In the genomic region with DNA sequence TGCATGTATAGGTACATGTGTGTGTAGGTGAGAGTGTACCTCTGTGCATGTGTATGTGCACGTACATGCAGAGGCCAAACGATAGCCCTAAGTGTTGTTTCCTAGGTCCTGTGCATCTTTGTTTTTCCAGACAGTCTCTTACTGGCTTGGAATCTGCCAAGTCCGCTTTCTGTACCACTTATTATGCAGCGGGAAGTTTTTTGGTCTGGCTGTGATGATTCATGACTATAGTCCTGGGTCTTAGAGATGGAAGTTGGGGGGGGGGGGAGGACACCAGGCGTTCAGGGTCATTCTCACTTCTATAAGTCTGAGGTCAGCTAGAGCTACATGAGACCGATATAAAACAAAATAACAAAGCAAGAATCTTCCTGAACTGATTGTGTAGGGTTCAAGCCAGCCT, we compare ENCODE assay signal across 17 mouse cellular contexts.
DNase-seq lines count a peak whose midpoint lies in the region; ATAC-seq and TF ChIP-seq lines count a peak whose summit lies in the region.
"Had no signal": no experiment of that assay in that cellular context is flagged by ENCODE, and none has a peak within 500 bp of the region (broad histone marks: within the 10 kb centered on the region; RNA-seq: fewer than 3 reads in every experiment).

No protein-coding gene starts in this region.

- no peak overlapping the region for H3K9ac ChIP-seq in midbrain, embryonic 12.5 days (replicated peaks)
- no peak overlapping the region for H3K9ac ChIP-seq in midbrain, postnatal 0 days (replicated peaks; ENCODE audit: low read length, poor library complexity, severe bottlenecking)
- H3K9ac ChIP-seq in forebrain, embryonic 16.5 days (replicated peaks; ENCODE audit: low read depth, low read length) = no peak overlapping the region
- no peak overlapping the region for H3K9ac ChIP-seq in hindbrain, embryonic 16.5 days (ENCODE audit: low read depth, low read length)
- H3K9ac ChIP-seq: embryonic facial prominence, embryonic 15.5 days; limb, embryonic 15.5 days had no signal

- TF ChIP-seq POLR2A in olfactory bulb, adult 2 months (IDR thresholded peaks at IDR 0.05; ENCODE audit: insufficient read depth, low read depth, low read length) = no peak

- DNase-seq in midbrain, postnatal 0 days (ENCODE audit: low spot score) = no peak
- DNase-seq in spleen, postnatal 4 days (ENCODE audit: low spot score in 2 of 2) = no peak
- DNase-seq in right cerebral cortex, postnatal 25 days = no peak
- DNase-seq: adrenal gland, adult 8-10 months; cerebellum, adult 18-20 months; gastrocnemius, postnatal 14 days; kidney, adult 2 months; lung, adult 18-20 months; lung, postnatal 4 days; thymus, adult 18-20 months had no signal

- no peak overlapping the region for H3K4me2 ChIP-seq in midbrain, embryonic 12.5 days (replicated peaks)
- no peak overlapping the region for H3K4me2 ChIP-seq in midbrain, postnatal 0 days (ENCODE audit: low read depth, low read length, poor library complexity, severe bottlenecking)
- H3K4me2 ChIP-seq in forebrain, embryonic 16.5 days (ENCODE audit: low read length) = no peak overlapping the region
- H3K4me2 ChIP-seq in hindbrain, embryonic 16.5 days (ENCODE audit: low read length) = no peak overlapping the region
- H3K4me2 ChIP-seq: embryonic facial prominence, embryonic 15.5 days; limb, embryonic 15.5 days had no signal

- H3K36me3 ChIP-seq in midbrain, embryonic 12.5 days = no peaks in the 10 kb centered on the region
- H3K36me3 ChIP-seq in midbrain, postnatal 0 days (ENCODE audit: insufficient read depth, low read length) = no peaks in the 10 kb centered on the region
- no peaks in the 10 kb centered on the region for H3K36me3 ChIP-seq in forebrain, embryonic 16.5 days (ENCODE audit: control insufficient read depth, insufficient read depth)
- no peaks in the 10 kb centered on the region for H3K36me3 ChIP-seq in hindbrain, embryonic 16.5 days (ENCODE audit: control insufficient read depth, insufficient read depth, low read length)
- H3K36me3 ChIP-seq: embryonic facial prominence, embryonic 15.5 days; G1E; limb, embryonic 15.5 days had no signal

- no peak for ATAC-seq in midbrain, embryonic 12.5 days (ENCODE audit: low FRiP score, low read depth)
- ATAC-seq in midbrain, postnatal 0 days (ENCODE audit: low FRiP score) = no peak
- no peak for ATAC-seq in forebrain, embryonic 16.5 days
- ATAC-seq in hindbrain, embryonic 16.5 days = no peak

- no peak for TF ChIP-seq CTCF in midbrain, postnatal 0 days (IDR thresholded peaks at IDR 0.05)
- TF ChIP-seq CTCF in olfactory bulb, adult 2 months (IDR thresholded peaks at IDR 0.05; ENCODE audit: insufficient read depth, low read depth, low read length) = no peak

- no peaks in the 10 kb centered on the region for H3K27me3 ChIP-seq in midbrain, embryonic 12.5 days
- H3K27me3 ChIP-seq in midbrain, postnatal 0 days (ENCODE audit: insufficient read depth, low read length) = no peaks in the 10 kb centered on the region
- no peaks in the 10 kb centered on the region for H3K27me3 ChIP-seq in forebrain, embryonic 16.5 days (replicated peaks; ENCODE audit: control insufficient read depth, insufficient read depth, low read length)
- no peaks in the 10 kb centered on the region for H3K27me3 ChIP-seq in hindbrain, embryonic 16.5 days (replicated peaks; ENCODE audit: control insufficient read depth, insufficient read depth, low read length)
- H3K27me3 ChIP-seq: embryonic facial prominence, embryonic 15.5 days; limb, embryonic 15.5 days had no signal

- H3K4me3 ChIP-seq in midbrain, embryonic 12.5 days = no peak overlapping the region
- no peak overlapping the region for H3K4me3 ChIP-seq in midbrain, postnatal 0 days (ENCODE audit: low read depth, low read length)
- no peak overlapping the region for H3K4me3 ChIP-seq in forebrain, embryonic 16.5 days (replicated peaks; ENCODE audit: low read length)
- H3K4me3 ChIP-seq in hindbrain, embryonic 16.5 days (ENCODE audit: low read length) = no peak overlapping the region
- no peak overlapping the region for H3K4me3 ChIP-seq in olfactory bulb, adult 2 months (ENCODE audit: insufficient read depth, low read depth, low read length)
- H3K4me3 ChIP-seq: embryonic facial prominence, embryonic 15.5 days; limb, embryonic 15.5 days had no signal

- WGBS in midbrain, embryonic 12.5 days = 83% methylated on average over 6 of the region's 6 CpGs
- 69% methylated on average over 6 of the region's 6 CpGs for WGBS in midbrain, postnatal 0 days
- WGBS in forebrain, embryonic 16.5 days = 70% methylated on average over 6 of the region's 6 CpGs
- 69% methylated on average over 6 of the region's 6 CpGs for WGBS in hindbrain, embryonic 16.5 days
- 70% methylated on average over 6 of the region's 6 CpGs for WGBS in olfactory bulb, adult 2 months

- peaks cover 26% of the 10 kb centered on the region for H3K4me1 ChIP-seq in midbrain, embryonic 12.5 days
- H3K4me1 ChIP-seq in midbrain, postnatal 0 days (ENCODE audit: insufficient read depth, low read length) = peaks cover 24% of the 10 kb centered on the region
- H3K4me1 ChIP-seq in forebrain, embryonic 16.5 days (replicated peaks; ENCODE audit: control insufficient read depth, insufficient read depth, low read length) = peaks cover 51% of the 10 kb centered on the region
- peaks cover 33% of the 10 kb centered on the region for H3K4me1 ChIP-seq in hindbrain, embryonic 16.5 days (ENCODE audit: control insufficient read depth, insufficient read depth, low read depth, low read length)
- peaks cover 7% of the 10 kb centered on the region for H3K4me1 ChIP-seq in olfactory bulb, adult 2 months (ENCODE audit: control insufficient read depth, insufficient read depth, low read length)

- no peaks in the 10 kb centered on the region for H3K9me3 ChIP-seq in midbrain, embryonic 12.5 days
- no peaks in the 10 kb centered on the region for H3K9me3 ChIP-seq in midbrain, postnatal 0 days (ENCODE audit: low read length)
- H3K9me3 ChIP-seq in forebrain, embryonic 16.5 days (ENCODE audit: control insufficient read depth, low read length) = no peaks in the 10 kb centered on the region
- H3K9me3 ChIP-seq in hindbrain, embryonic 16.5 days (ENCODE audit: control insufficient read depth, low read length) = no peaks in the 10 kb centered on the region
- H3K9me3 ChIP-seq: embryonic facial prominence, embryonic 15.5 days; limb, embryonic 15.5 days had no signal

- H3K27ac ChIP-seq in midbrain, embryonic 12.5 days (replicated peaks) = peak overlapping the region; percentile 75
- no peak overlapping the region for H3K27ac ChIP-seq in midbrain, postnatal 0 days (ENCODE audit: low read depth, low read length)
- peak overlapping the region; percentile 52 for H3K27ac ChIP-seq in forebrain, embryonic 16.5 days (ENCODE audit: low read length)
- H3K27ac ChIP-seq in hindbrain, embryonic 16.5 days (ENCODE audit: low read depth, low read length) = peak overlapping the region; percentile 48
- H3K27ac ChIP-seq in olfactory bulb, adult 2 months (ENCODE audit: insufficient read depth, low read depth, low read length) = peak overlapping the region; percentile 78
- H3K27ac ChIP-seq: embryonic facial prominence, embryonic 15.5 days; limb, embryonic 15.5 days had no signal
